Mouse (Mus musculus) myocyte (in vitro differentiated cells): ENCODE results near the gene Bet1l.

Source experiments
- E2F4 ChIP-seq: IDR thresholded peaks from one replicate; pipeline ENCODE4 v1.6.1; 2011; ENCODE audit warnings: mild to moderate bottlenecking, control low read depth, moderate library complexity; ENCODE audit not compliant: insufficient read depth
- MAX ChIP-seq: IDR thresholded peaks from one replicate; pipeline ENCODE4 v1.6.1; 2011; ENCODE audit warnings: low read depth, mild to moderate bottlenecking, control low read depth
- MYOD1 ChIP-seq, 3 experiments: IDR thresholded peaks; one replicate each; pipeline ENCODE4 v1.6.1; 2011; ENCODE audit warnings: control low read depth in 2 of 3, low read depth in 2 of 3, mild to moderate bottlenecking in 2 of 3, moderate library complexity in 1 of 3; ENCODE audit not compliant: insufficient read length in 2 of 3, control insufficient read depth in 1 of 3
- MYOG ChIP-seq, 3 experiments: IDR thresholded peaks; one replicate each; pipeline ENCODE4 v1.6.1; 2011; ENCODE audit warnings: control low read depth in 2 of 3, low read depth in 2 of 3, mild to moderate bottlenecking in 2 of 3; ENCODE audit not compliant: insufficient read length in 2 of 3, control insufficient read depth in 1 of 3, insufficient read depth in 1 of 3
- POLR2A ChIP-seq: IDR thresholded peaks from one replicate; pipeline ENCODE4 v1.6.1; 2011; ENCODE audit warnings: low read depth, mild to moderate bottlenecking, control low read depth, moderate library complexity; ENCODE audit not compliant: insufficient read length
- REST ChIP-seq: IDR thresholded peaks from one replicate; pipeline ENCODE4 v1.6.1; 2011; ENCODE audit warnings: mild to moderate bottlenecking, control low read depth, moderate library complexity; ENCODE audit not compliant: insufficient read depth, insufficient read length
- USF1 ChIP-seq: IDR thresholded peaks from one replicate; pipeline ENCODE4 v1.6.1; 2011; ENCODE audit warnings: low read depth, mild to moderate bottlenecking, control low read depth, moderate library complexity

GRCm38 (mm10) chr7:140822731-140823130 lies 34.6 kb downstream of the Bet1l start:
- no peak for TF ChIP-seq POLR2A
- TF ChIP-seq REST, result no peak
- TF ChIP-seq MYOG (IDR thresholded peaks at IDR 0.05; ENCODE audit: control insufficient read depth in 1 of 3, insufficient read depth in 1 of 3, insufficient read length in 2 of 3, low read depth in 2 of 3), result no peak
- no peak for TF ChIP-seq E2F4
- TF ChIP-seq MAX, result no peak
- TF ChIP-seq MYOD1 (IDR thresholded peaks at IDR 0.05; ENCODE audit: control insufficient read depth in 1 of 3, insufficient read length in 2 of 3, low read depth in 2 of 3), result no peak
- no peak for TF ChIP-seq USF1
